Mouse (Mus musculus): Measurements from ENCODE around the gene Eipr1.

DNA sequence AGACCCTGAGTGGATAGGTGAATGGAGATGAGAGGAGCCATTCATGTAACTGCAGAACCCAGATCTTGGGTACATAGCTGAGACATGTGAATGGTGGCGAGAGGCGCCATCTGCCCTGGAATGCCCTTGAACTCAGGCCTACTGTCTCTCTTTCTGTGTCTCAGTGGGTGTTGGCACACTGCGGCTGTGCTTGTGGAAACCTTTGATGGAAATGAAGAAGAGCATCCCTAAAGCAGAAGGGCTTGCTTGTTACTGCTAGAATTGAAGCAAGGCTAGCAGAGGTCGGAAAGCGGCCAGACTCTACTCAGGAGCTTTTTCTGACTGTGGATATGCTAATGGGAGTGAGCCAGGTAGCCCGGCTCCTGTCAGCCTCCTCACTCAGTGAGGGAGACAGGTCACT, 50.1 kb downstream of the Eipr1 start:
- TF ChIP-seq CTCF (IDR thresholded peaks at IDR 0.05; ENCODE audit: low read depth) = no peak
- TF ChIP-seq EP300 (optimal IDR thresholded peaks at IDR 0.05) = no peak
